ENCODE assay signal across 13 mouse cellular contexts in the genomic region with DNA sequence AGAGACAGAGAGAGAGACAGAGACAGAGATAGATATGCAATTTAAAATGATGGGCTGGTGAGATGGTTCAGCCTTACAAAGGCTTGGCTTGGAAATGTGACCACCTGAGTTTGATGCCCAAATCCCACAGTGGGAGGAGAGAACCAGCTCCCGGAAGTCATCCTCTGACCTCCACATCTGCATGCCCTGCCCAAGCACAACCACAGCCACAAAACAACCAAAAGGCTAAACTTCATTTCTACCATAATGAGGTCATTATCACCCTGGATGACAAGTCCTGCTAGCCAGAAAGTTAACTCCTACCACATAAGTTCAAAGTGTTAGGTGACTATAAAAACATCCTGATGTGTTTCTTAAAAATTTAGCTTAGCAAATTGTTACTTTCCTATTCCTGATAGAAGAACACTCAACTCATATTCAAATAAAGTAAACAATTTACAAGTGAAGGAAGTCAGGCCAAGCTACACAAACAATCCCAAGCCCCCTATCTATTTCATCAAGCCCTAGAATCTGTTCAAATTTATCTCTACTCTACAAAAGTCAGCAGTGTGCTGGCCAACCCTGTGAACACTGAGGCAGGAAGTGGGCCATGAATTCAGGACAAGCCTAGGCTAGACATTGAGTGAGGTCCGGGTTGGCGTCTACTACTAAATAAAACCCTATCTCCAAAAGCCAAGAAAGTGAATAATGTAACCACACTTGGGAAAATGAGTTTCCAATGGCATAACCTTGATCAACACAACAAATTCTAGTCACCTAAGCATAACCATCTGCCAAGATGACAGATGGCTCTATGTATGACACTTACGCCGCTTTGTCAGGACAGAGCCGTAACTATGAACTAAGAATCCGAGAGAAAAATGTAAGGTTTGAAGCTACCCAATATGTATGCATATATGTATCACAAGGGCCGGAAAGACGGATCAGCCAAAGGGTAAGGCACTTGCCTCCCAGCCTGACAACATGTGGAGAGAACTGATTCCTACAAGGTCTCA.
"Had no signal": no experiment of that assay in that cellular context is flagged by ENCODE, and none has a peak within 500 bp of the region (broad histone marks: within the 10 kb centered on the region; RNA-seq: fewer than 3 reads in every experiment).

No protein-coding gene starts in this region.

- H3K4me1 ChIP-seq: liver, embryonic 13.5 days had no signal

- H3K27ac ChIP-seq: kidney, postnatal 0 days; limb, embryonic 15.5 days; liver, embryonic 13.5 days; midbrain, embryonic 10.5 days; neural tube, embryonic 13.5 days had no signal

- H3K27me3 ChIP-seq: limb, embryonic 15.5 days; liver, embryonic 13.5 days; neural tube, embryonic 13.5 days had no signal

- DNase-seq: kidney, adult 9 months; kidney, postnatal 4 days; liver, embryonic 13.5 days; liver, postnatal 0 days; lung, postnatal 36 days; midbrain, embryonic 14.5 days; right cerebral cortex, postnatal 14 days; thymus, postnatal 4 days had no signal

- ATAC-seq: liver, postnatal 0 days; lung, postnatal 0 days had no signal

- H3K4me3 ChIP-seq: limb, embryonic 15.5 days; liver, embryonic 13.5 days; midbrain, embryonic 10.5 days; neural tube, embryonic 13.5 days had no signal
